Mouse (Mus musculus): ENCODE data around the gene Gm8122. TPM values are rescaled to one million over a fixed set of nuclear protein-coding genes. Genes with fewer than 3 reads are reported as not detected.
"Not testable (repeated sequence)": the region's sequence is repeated elsewhere in the genome, so short reads cannot be mapped to it uniquely, and the experiment has no call there.

Gene Gm8122
- polyA plus RNA-seq, 1 experiment from 2014 or later, result not detected

DNA sequence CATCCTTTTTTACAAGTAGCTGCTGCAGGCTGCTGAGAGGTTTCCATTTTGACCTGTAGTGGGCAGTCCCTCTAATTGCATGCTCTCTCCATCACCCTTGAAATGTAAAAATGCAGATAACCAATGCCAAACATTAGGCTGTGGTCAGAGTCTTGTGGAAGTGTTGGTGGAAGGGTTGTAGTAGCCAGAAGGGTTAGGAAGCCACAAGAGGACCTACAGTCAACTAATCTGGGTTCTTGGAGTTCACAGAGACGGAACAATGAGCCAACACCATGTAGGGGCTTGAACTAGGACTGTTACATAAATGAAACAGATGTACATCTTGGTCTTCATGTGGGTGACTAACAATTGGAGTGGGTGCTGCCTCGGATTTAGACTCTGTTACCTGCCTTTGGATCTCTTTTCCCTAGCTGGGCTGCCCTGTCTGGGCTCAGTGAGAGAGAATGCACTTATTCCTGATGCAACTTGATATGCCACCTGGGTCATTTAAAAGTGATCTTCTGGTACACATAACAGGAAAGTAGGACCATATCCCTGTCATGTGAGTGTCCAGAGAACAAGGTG is 33.5 kb upstream of the Gm8122 start:
- not testable (repeated sequence) for DNase-seq (ENCODE audit: low spot score); H3K9me3 ChIP-seq (replicated peaks; ENCODE audit: control insufficient read depth, low read length); H3K4me3 ChIP-seq (ENCODE audit: low read depth, low read length); H3K27me3 ChIP-seq (ENCODE audit: control insufficient read depth, insufficient read depth, low read length); ATAC-seq (replicated peaks; ENCODE audit: insufficient number of reproducible peaks, low FRiP score, low TSS enrichment, low read depth); H3K4me1 ChIP-seq (ENCODE audit: control insufficient read depth, insufficient read depth, low read length); H3K27ac ChIP-seq (replicated peaks; ENCODE audit: low read depth, low read length); H3K36me3 ChIP-seq (replicated peaks; ENCODE audit: control insufficient read depth, insufficient read depth, low read depth, low read length); H3K4me2 ChIP-seq (ENCODE audit: low read depth, low read length); H3K9ac ChIP-seq (replicated peaks; ENCODE audit: low read length)
- 60% methylated on average over 2 of the region's 2 CpGs for WGBS

DNA sequence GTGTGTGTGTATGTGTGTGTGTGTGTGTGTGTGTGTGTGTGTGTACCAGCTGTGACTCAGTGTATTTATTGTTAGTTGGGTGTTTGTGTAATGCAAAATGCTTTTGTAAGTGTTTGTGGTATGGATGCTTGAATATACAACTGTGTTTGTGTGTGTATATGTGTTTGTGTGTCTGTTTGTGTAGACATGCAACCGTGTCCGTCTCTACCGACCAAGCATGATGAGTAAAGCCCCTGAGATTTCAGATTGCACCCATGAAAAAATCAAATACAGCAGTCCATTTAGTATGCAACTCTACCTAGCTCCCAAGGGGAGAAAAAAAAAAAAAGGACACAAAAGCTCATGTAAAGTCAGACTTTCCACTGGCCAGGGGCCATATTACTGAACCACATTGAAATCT is 28.3 kb upstream of the Gm8122 start:
- not testable (repeated sequence) for ATAC-seq (replicated peaks; ENCODE audit: insufficient number of reproducible peaks, low FRiP score, low TSS enrichment, low read depth); H3K27me3 ChIP-seq (ENCODE audit: control insufficient read depth, insufficient read depth, low read length); H3K9me3 ChIP-seq (replicated peaks; ENCODE audit: control insufficient read depth, low read length); H3K4me2 ChIP-seq (ENCODE audit: low read depth, low read length); H3K27ac ChIP-seq (replicated peaks; ENCODE audit: low read depth, low read length); H3K9ac ChIP-seq (replicated peaks; ENCODE audit: low read length); H3K36me3 ChIP-seq (replicated peaks; ENCODE audit: control insufficient read depth, insufficient read depth, low read depth, low read length); DNase-seq (ENCODE audit: low spot score); H3K4me3 ChIP-seq (ENCODE audit: low read depth, low read length); H3K4me1 ChIP-seq (ENCODE audit: control insufficient read depth, insufficient read depth, low read length)
- WGBS, result 74% methylated on average over 3 of the region's 3 CpGs

DNA sequence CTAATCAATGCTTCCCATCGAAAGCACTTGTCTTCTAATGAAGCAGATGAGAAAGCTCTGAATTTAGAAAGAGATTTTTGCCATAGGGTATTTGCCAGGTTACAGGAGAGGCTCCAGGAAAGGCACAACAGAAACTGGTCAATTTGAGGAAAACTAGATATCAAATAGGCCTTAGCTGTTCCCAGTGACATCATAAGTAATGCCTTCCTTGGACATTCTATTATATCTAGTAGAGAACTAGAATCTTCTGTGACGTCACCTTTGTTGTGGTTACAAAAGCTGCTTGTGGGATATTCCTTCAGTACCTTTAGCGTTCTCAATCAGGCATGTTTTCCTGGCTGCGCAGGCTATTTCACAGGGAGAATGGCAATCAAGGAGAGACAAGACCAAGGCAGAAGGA is 23.2 kb upstream of the Gm8122 start, which contains the start of gene Gm8126:
Gene Gm8126 (plus strand): TSS at position 301 of the 400 bp plus-strand sequence.
- H3K9ac ChIP-seq (replicated peaks; ENCODE audit: low read length), result not testable (repeated sequence)

DNA sequence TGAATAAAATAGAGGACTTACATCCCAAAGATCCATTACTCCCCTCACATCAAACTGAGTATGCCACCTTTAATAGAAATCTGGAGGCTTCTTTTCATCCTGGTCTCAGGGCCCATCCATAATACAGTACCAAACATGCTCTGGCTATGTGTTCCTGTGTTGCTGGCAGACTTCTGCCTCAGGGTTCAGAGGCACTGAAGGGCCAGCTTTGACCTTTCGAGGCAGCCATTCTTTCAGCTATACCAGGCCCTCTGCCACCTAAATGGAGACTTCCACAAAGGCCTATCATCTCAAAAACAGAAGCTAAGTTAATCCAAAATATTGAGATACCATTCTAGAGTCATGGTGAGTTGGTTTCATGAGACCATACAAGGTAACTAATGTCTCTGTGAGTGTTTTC is 21.4 kb upstream of the Gm8122 start:
- H3K4me1 ChIP-seq (ENCODE audit: control insufficient read depth, insufficient read depth, low read length); H3K27ac ChIP-seq (replicated peaks; ENCODE audit: low read depth, low read length); H3K4me3 ChIP-seq (ENCODE audit: low read depth, low read length); ATAC-seq (replicated peaks; ENCODE audit: insufficient number of reproducible peaks, low FRiP score, low TSS enrichment, low read depth); H3K36me3 ChIP-seq (replicated peaks; ENCODE audit: control insufficient read depth, insufficient read depth, low read depth, low read length); H3K4me2 ChIP-seq (ENCODE audit: low read depth, low read length); H3K27me3 ChIP-seq (ENCODE audit: control insufficient read depth, insufficient read depth, low read length); DNase-seq (ENCODE audit: low spot score); H3K9ac ChIP-seq (replicated peaks; ENCODE audit: low read length); H3K9me3 ChIP-seq (replicated peaks; ENCODE audit: control insufficient read depth, low read length): not testable (repeated sequence)
- WGBS, result 73% methylated on average over 1 of the region's 1 CpGs

More for the DNA sequence above, 23.2 kb upstream of the Gm8122 start, which contains the start of gene Gm8126:
- not testable (repeated sequence) for ATAC-seq (replicated peaks; ENCODE audit: insufficient number of reproducible peaks, low FRiP score, low TSS enrichment, low read depth); H3K27ac ChIP-seq (replicated peaks; ENCODE audit: low read depth, low read length); H3K4me1 ChIP-seq (ENCODE audit: control insufficient read depth, insufficient read depth, low read length); H3K36me3 ChIP-seq (replicated peaks; ENCODE audit: control insufficient read depth, insufficient read depth, low read depth, low read length); H3K4me2 ChIP-seq (ENCODE audit: low read depth, low read length); H3K4me3 ChIP-seq (ENCODE audit: low read depth, low read length); H3K9me3 ChIP-seq (replicated peaks; ENCODE audit: control insufficient read depth, low read length); DNase-seq (ENCODE audit: low spot score); H3K27me3 ChIP-seq (ENCODE audit: control insufficient read depth, insufficient read depth, low read length)
- 94% methylated on average over 2 of the region's 4 CpGs for whole genome bisulfite sequencing

DNA sequence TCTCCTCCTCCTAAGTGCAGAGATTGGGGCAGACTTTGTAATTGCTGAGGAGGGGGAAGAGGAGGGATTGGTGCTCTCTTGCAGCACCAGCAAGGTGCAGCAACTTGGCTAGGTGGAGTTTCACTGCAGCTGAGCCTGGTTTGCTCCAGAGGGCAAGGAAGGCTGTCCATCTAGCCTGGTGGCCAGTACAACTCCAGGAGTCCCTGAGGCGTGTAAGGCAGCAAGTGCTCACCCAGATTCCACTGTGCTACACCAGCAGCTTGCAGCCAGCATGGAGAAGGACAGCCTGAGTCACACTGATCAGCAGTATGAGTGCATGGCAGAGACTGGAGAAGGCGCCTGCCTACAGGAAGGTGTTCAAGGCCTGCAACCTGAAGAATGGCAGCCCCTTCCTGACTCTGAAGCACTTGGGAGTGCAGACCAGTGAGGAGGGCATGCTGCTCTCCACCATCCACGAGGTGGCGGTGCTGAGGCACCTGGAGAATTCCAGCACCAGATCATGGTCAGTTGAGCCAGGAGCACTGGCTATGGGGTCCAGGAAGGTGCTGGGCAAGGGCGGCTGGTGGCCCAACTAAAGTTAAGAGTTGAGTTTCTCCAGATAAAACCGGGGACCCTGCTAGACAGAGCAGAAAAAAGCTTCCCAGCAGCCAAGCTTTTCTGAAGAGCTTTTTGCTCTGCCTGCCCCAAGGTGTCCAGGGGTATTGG is 15.6 kb upstream of the Gm8122 start:
- not testable (repeated sequence) for H3K27me3 ChIP-seq (ENCODE audit: control insufficient read depth, insufficient read depth, low read length); H3K9me3 ChIP-seq (replicated peaks; ENCODE audit: control insufficient read depth, low read length); H3K9ac ChIP-seq (replicated peaks; ENCODE audit: low read length); H3K4me2 ChIP-seq (ENCODE audit: low read depth, low read length); ATAC-seq (replicated peaks; ENCODE audit: insufficient number of reproducible peaks, low FRiP score, low TSS enrichment, low read depth); H3K4me3 ChIP-seq (ENCODE audit: low read depth, low read length); H3K4me1 ChIP-seq (ENCODE audit: control insufficient read depth, insufficient read depth, low read length); DNase-seq (ENCODE audit: low spot score); H3K36me3 ChIP-seq (replicated peaks; ENCODE audit: control insufficient read depth, insufficient read depth, low read depth, low read length); H3K27ac ChIP-seq (replicated peaks; ENCODE audit: low read depth, low read length)
- WGBS, result 19% methylated on average over 4 of the region's 6 CpGs

DNA sequence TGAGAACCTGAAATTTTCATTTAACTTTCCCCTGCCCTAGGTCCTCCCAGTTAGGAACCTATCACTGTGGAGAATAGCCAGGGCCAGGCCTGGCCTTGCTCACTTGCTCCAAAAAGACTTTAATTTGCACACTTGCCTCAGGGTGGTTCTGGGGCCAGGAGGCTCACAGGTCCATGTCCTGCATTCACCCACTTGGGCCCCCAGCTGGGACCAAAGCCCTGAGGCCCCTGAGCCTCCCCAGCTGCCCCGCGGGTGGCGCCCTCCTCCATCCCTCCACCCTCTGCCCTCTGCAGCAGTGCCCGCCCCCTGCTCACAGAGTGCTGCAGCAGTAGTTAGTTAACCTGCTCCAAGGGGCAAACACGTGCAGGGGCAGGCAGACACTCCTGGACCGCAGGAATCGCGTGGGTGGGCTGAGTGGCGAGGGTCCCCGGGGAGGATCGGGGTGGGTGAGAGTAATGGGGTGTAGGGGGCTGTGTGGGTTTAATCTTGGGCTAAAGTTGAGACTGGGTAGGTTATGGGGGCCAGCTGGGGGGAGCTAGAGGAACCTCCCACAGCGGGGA is 14.6 kb upstream of the Gm8122 start:
- not testable (repeated sequence) for H3K4me2 ChIP-seq (ENCODE audit: low read depth, low read length); DNase-seq (ENCODE audit: low spot score); H3K27me3 ChIP-seq (ENCODE audit: control insufficient read depth, insufficient read depth, low read length); H3K27ac ChIP-seq (replicated peaks; ENCODE audit: low read depth, low read length); H3K4me1 ChIP-seq (ENCODE audit: control insufficient read depth, insufficient read depth, low read length); H3K9me3 ChIP-seq (replicated peaks; ENCODE audit: control insufficient read depth, low read length); H3K4me3 ChIP-seq (ENCODE audit: low read depth, low read length); H3K36me3 ChIP-seq (replicated peaks; ENCODE audit: control insufficient read depth, insufficient read depth, low read depth, low read length); H3K9ac ChIP-seq (replicated peaks; ENCODE audit: low read length); ATAC-seq (replicated peaks; ENCODE audit: insufficient number of reproducible peaks, low FRiP score, low TSS enrichment, low read depth)
- 11% methylated on average over 9 of the region's 12 CpGs for WGBS

DNA sequence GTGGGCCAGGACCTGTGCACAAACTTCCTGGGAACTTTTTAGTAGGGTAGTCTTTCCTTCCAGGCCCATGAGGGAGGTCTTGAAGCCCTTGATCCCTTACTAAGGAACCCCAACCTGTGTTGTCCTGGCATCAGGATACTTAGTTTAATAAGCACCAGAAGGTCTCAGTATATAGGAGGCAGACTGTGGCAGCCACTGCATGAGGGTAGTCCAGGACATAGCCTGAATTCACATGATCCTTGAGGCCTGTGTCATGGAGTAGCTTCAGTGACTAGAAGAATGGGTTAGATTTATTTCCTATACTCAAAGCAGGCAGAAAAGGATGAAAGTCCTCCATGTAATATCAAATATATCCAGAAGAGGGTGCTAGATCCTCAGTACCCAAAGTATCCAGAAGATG is 2.7 kb upstream of the Gm8122 start:
- not testable (repeated sequence) for H3K4me1 ChIP-seq (ENCODE audit: control insufficient read depth, insufficient read depth, low read length); H3K27ac ChIP-seq (replicated peaks; ENCODE audit: low read depth, low read length); DNase-seq (ENCODE audit: low spot score); H3K4me2 ChIP-seq (ENCODE audit: low read depth, low read length); H3K9me3 ChIP-seq (replicated peaks; ENCODE audit: control insufficient read depth, low read length); H3K27me3 ChIP-seq (ENCODE audit: control insufficient read depth, insufficient read depth, low read length); H3K36me3 ChIP-seq (replicated peaks; ENCODE audit: control insufficient read depth, insufficient read depth, low read depth, low read length); ATAC-seq (replicated peaks; ENCODE audit: insufficient number of reproducible peaks, low FRiP score, low TSS enrichment, low read depth); H3K4me3 ChIP-seq (ENCODE audit: low read depth, low read length); H3K9ac ChIP-seq (replicated peaks; ENCODE audit: low read length)

Measured in embryonic facial prominence, embryonic 11.5 days (tissue).